Mouse (Mus musculus) embryonic facial prominence, embryonic 12.5 days (tissue): ENCODE data around the gene Uvrag. TPM values are rescaled to one million over a fixed set of nuclear protein-coding genes. Genes with fewer than 3 reads are reported as not detected.
"Not testable (repeated sequence)": the region's sequence is repeated elsewhere in the genome, so short reads cannot be mapped to it uniquely, and the experiment has no call there.

Source experiments
- ATAC-seq: fragments of 200-750 bp; cut with Nextera tagmentation; 2 replicates; pipeline ENCODE4 v1.8.0; 2017; ENCODE audit not compliant: insufficient number of reproducible peaks, insufficient read depth, low FRiP score, low TSS enrichment
- H3K27ac ChIP-seq: fragments of 300-500 bp; sonication (generic); 2 replicates; pipeline ENCODE4 v1.5.1; 2016; ENCODE audit warnings: mild to moderate bottlenecking
- H3K27me3 ChIP-seq: fragments of 300-500 bp; sonication (generic); 2 replicates; pipeline ENCODE4 v1.6.1; 2016; ENCODE audit warnings: mild to moderate bottlenecking, moderate library complexity
- H3K36me3 ChIP-seq: fragments of 300-500 bp; sonication (generic); 2 replicates; pipeline ENCODE4 v1.6.1; 2016; ENCODE audit warnings: mild to moderate bottlenecking
- H3K4me1 ChIP-seq: fragments of 300-500 bp; sonication (generic); 2 replicates; pipeline ENCODE4 v1.6.1; 2016
- H3K4me2 ChIP-seq: fragments of 300-500 bp; sonication (generic); replicated peaks from 2 replicates; pipeline ENCODE4 v1.6.1; 2016; ENCODE audit warnings: mild to moderate bottlenecking, moderate library complexity
- H3K4me3 ChIP-seq: fragments of 300-500 bp; sonication (generic); 2 replicates; pipeline ENCODE4 v1.5.1; 2016; ENCODE audit warnings: mild to moderate bottlenecking
- H3K9ac ChIP-seq: fragments of 300-500 bp; sonication (generic); 2 replicates; pipeline ENCODE4 v1.6.1; 2016; ENCODE audit warnings: mild to moderate bottlenecking, moderate library complexity
- H3K9me3 ChIP-seq: fragments of 300-500 bp; sonication (generic); 2 replicates; pipeline ENCODE4 v1.6.1; 2016; ENCODE audit warnings: mild to moderate bottlenecking, moderate library complexity
- WGBS: fragments of 180-500 bp; shearing (Covaris S2); methylation state at CpG from one replicate; pipeline ENCODE4 v1.1.7; 2016; 5-methylcytosine and 5-hydroxymethylcytosine counted together
- polyA plus RNA-seq: library from polyadenylated mRNA; unstranded; fragments of >200 nt; fragmentation: Nextera tagmentation; extraction: Ambion mirVana; gene quantifications from 2 replicates; pipeline ENCODE4 v1.2.1, GENCODE M21; 2016

Gene Uvrag
- polyA plus RNA-seq, 1 experiment from 2014 or later, result 20.2 TPM

DNA sequence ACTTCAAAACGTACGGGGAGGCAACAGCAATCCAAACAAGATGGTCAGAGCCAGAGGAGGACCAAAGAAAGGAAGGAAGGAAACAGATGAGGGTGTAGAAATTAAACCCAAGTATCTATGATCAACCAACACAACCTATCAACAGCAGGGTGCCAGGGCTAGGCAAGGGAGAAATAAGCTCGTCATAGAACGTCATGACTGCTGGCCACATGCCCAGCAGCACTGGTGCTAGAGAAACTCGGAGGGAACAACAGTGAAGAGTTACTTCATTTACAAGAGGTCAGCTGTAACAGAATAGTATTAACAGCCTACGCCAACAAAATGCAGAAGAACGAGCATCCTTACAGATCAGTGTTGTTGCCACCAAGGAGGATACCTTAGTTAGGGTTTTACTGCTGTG is 73.2 kb downstream of the Uvrag start:
- ATAC-seq, result no peak
- no peaks in the 10 kb centered on the region for H3K27me3 ChIP-seq
- H3K27ac ChIP-seq, result no peak overlapping the region
- no peak overlapping the region for H3K4me3 ChIP-seq
- no peaks in the 10 kb centered on the region for H3K9me3 ChIP-seq
- peaks cover 9% of the 10 kb centered on the region; the same call in 1 of the 2 replicates for H3K4me1 ChIP-seq
- H3K9ac ChIP-seq, result no peak overlapping the region
- H3K4me2 ChIP-seq, result no peak overlapping the region
- 86% methylated on average over 7 of the region's 7 CpGs for WGBS
- H3K36me3 ChIP-seq, result no peaks in the 10 kb centered on the region

DNA sequence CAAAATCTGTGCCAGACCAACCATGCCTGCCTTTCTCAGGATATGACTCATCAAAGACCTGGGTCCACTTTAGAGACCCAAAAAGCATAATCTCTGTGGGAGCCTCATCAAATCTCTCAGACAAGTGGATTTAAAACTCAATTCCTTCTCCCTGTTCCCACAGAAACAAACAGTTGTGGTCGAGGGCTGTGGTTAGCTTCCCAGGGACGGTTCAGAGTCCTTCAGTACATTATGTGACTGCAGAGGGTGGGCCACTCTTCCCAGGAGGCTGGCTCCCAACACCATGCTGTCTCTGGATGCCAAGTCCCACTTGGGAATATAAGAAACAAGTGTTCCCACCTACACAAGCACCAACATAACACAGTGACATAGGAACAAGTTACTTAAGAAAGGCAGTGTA is 75.0 kb downstream of the Uvrag start:
- WGBS, result 30% methylated on average over 2 of the region's 2 CpGs
- Histone ChIP-seq H3K36me3 (no peaks in the 10 kb centered on the region), H3K4me1 (peaks cover 9% of the 10 kb centered on the region; the same call in 1 of the 2 replicates), H3K27me3 (no peaks in the 10 kb centered on the region), H3K9ac (no peak overlapping the region), H3K4me3 (no peak overlapping the region), H3K4me2 (0 out of 2 replicates have a peak overlapping the region, but pooled peaks have one; percentile 5), H3K27ac (no peak overlapping the region), H3K9me3 (no peaks in the 10 kb centered on the region)
- no peak for ATAC-seq

- H3K36me3 ChIP-seq, result no peaks in the 10 kb centered on the region
- no peak overlapping the region for H3K27ac ChIP-seq
- no peaks in the 10 kb centered on the region for H3K27me3 ChIP-seq
- WGBS, result 17% methylated on average over 11 of the region's 11 CpGs
- ATAC-seq, result no peak
- 0 out of 2 replicates have a peak overlapping the region, but pooled peaks have one; percentile 5 for H3K4me2 ChIP-seq
- peaks cover 9% of the 10 kb centered on the region; the same call in 1 of the 2 replicates for H3K4me1 ChIP-seq
- H3K9me3 ChIP-seq, result no peaks in the 10 kb centered on the region
- no peak overlapping the region for H3K9ac ChIP-seq
- H3K4me3 ChIP-seq, result no peak overlapping the region
Observed at GRCm38 (mm10) chr7:99065391-99065831, 75.5 kb downstream of the Uvrag start.

DNA sequence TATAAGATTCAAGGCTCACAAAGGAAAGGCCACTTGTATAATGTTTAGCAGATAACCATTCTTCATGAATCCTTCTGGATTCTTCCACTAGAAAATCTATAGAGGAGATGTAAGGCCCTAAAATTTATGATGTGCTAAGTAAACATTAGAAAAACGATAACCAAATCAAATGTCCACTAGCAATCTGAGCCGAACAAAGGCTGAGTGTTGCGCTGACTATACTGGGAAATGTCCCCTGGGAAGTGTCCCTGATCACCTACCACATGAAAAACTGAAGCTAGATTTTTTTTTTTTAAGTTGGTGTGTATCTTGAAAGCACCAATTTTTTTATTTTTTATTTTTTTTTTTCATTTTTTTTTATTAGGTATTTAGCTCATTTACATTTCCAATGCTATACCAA is 76.1 kb downstream of the Uvrag start:
- no peak for ATAC-seq
- no peaks in the 10 kb centered on the region for H3K9me3 ChIP-seq
- no peak overlapping the region for H3K4me3 ChIP-seq
- peaks cover 12% of the 10 kb centered on the region; the same call in 1 of the 2 replicates for H3K4me1 ChIP-seq
- WGBS, result 68% methylated on average over 3 of the region's 3 CpGs
- H3K27ac ChIP-seq, result no peak overlapping the region
- H3K9ac ChIP-seq, result no peak overlapping the region
- no peak overlapping the region for H3K4me2 ChIP-seq
- no peaks in the 10 kb centered on the region for H3K36me3 ChIP-seq
- H3K27me3 ChIP-seq, result no peaks in the 10 kb centered on the region

DNA sequence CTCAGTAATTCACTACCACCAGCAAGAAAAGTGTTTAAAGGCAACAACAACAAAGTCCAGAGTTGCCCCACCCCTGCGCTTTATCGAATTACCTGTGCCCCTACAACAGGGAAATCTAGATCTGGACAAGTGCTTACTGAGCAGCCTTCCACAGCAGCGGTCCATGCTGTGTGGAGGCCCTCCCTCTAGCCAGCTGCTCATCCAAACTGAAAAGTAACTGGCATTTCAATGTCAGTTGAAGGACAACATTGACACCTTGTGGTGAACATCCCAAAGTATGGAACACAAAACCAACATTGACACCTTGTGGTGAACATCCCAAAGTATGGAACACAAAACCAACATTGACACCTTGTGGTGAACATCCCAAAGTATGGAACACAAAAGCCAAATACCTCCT is 78.7 kb downstream of the Uvrag start:
- not testable (repeated sequence) for ATAC-seq, H3K9ac ChIP-seq, H3K4me3 ChIP-seq, H3K27ac ChIP-seq, H3K27me3 ChIP-seq, H3K9me3 ChIP-seq, H3K36me3 ChIP-seq, H3K4me2 ChIP-seq
- WGBS, result 73% methylated on average over 3 of the region's 3 CpGs
- peaks cover 13% of the 10 kb centered on the region; the same call in 1 of the 2 replicates for H3K4me1 ChIP-seq

DNA sequence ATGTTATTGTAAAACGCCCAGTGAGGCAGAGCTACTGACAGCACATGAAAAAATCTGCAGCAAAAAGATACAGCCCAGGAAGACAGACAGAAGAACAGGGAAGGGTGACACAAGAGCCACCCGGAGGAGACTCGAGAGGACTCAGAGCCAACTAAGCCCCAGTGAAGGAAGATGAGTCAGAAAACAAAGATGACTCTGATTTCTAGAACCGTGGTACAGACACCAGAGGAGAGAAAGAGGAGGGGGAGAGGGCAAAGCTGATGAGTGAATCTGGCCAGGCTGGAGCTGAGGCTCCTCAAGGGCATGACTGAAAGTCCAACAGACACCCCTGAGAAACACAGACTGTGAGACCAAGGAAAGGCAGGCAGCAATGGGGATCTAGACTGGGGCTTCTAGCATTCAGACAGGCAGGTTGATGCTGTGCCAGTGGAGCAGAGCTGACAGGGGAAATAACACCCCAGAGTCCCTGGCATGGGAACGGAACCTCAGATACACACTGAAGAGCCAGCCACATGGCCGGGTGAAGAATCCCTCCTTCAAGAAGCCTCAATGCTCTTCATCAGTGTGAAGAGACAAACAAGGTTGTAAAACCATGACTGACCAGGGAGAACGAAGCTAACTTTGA is 79.8 kb downstream of the Uvrag start:
- no peaks in the 10 kb centered on the region for H3K9me3 ChIP-seq
- H3K27ac ChIP-seq, result no peak overlapping the region
- H3K36me3 ChIP-seq, result no peaks in the 10 kb centered on the region
- ATAC-seq, result no peak
- H3K9ac ChIP-seq, result no peak overlapping the region
- peaks cover 13% of the 10 kb centered on the region; the same call in 1 of the 2 replicates for H3K4me1 ChIP-seq
- WGBS, result 80% methylated on average over 7 of the region's 7 CpGs
- H3K27me3 ChIP-seq, result no peaks in the 10 kb centered on the region
- no peak overlapping the region for H3K4me2 ChIP-seq
- no peak overlapping the region for H3K4me3 ChIP-seq

- H3K4me1 ChIP-seq, result peaks cover 8% of the 10 kb centered on the region; the same call in 1 of the 2 replicates
- H3K4me2 ChIP-seq, result no peak overlapping the region
- H3K4me3 ChIP-seq, result no peak overlapping the region
- H3K9ac ChIP-seq, result no peak overlapping the region
- no peak for ATAC-seq
- H3K27ac ChIP-seq, result no peak overlapping the region
- no peaks in the 10 kb centered on the region for H3K9me3 ChIP-seq
- WGBS, result 83% methylated on average over 5 of the region's 5 CpGs
- no peaks in the 10 kb centered on the region for H3K27me3 ChIP-seq
- no peaks in the 10 kb centered on the region for H3K36me3 ChIP-seq
Observed at GRCm38 (mm10) chr7:99060476-99060875, 80.5 kb downstream of the Uvrag start.

- ATAC-seq, result peak; percentile 41; the same call in 1 of the 2 replicates
- no peaks in the 10 kb centered on the region for H3K27me3 ChIP-seq
- H3K4me1 ChIP-seq, result peaks cover 5% of the 10 kb centered on the region; the same call in 1 of the 2 replicates
- no peaks in the 10 kb centered on the region for H3K9me3 ChIP-seq
- H3K4me3 ChIP-seq, result no peak overlapping the region
- H3K36me3 ChIP-seq, result no peaks in the 10 kb centered on the region
- 55% methylated on average over 8 of the region's 8 CpGs for WGBS
- H3K27ac ChIP-seq, result no peak overlapping the region
- H3K4me2 ChIP-seq, result no peak overlapping the region
- no peak overlapping the region for H3K9ac ChIP-seq
Observed at GRCm38 (mm10) chr7:99059934-99060333, 81.0 kb downstream of the Uvrag start.

GRCm38 (mm10) chr7:99057053-99057630 is 83.8 kb downstream of the Uvrag start:
- Histone ChIP-seq H3K27ac (no peak overlapping the region), H3K4me2 (no peak overlapping the region), H3K27me3 (no peaks in the 10 kb centered on the region), H3K9me3 (no peaks in the 10 kb centered on the region), H3K36me3 (no peaks in the 10 kb centered on the region), H3K4me3 (no peak overlapping the region), H3K4me1 (peaks cover 5% of the 10 kb centered on the region; the same call in 1 of the 2 replicates), H3K9ac (no peak overlapping the region)
- WGBS, result 78% methylated on average over 17 of the region's 17 CpGs
- ATAC-seq, result no peak

GRCm38 (mm10) chr7:99053626-99054025 is 87.3 kb downstream of the Uvrag start:
- no peak for ATAC-seq
- Histone ChIP-seq H3K9ac (no peak overlapping the region), H3K27me3 (no peaks in the 10 kb centered on the region), H3K4me2 (no peak overlapping the region), H3K4me3 (no peak overlapping the region), H3K9me3 (no peaks in the 10 kb centered on the region), H3K36me3 (peaks cover 4% of the 10 kb centered on the region; the same call in 1 of the 2 replicates), H3K27ac (no peak overlapping the region), H3K4me1 (peaks cover 6% of the 10 kb centered on the region; the same call in 1 of the 2 replicates)
- 78% methylated on average over 4 of the region's 4 CpGs for WGBS

GRCm38 (mm10) chr7:99052471-99053241 is 88.3 kb downstream of the Uvrag start:
- WGBS, result 86% methylated on average over 6 of the region's 6 CpGs
- H3K36me3 ChIP-seq, result peaks cover 4% of the 10 kb centered on the region; the same call in 1 of the 2 replicates
- peaks cover 6% of the 10 kb centered on the region; the same call in 1 of the 2 replicates for H3K4me1 ChIP-seq
- no peak overlapping the region for H3K9ac ChIP-seq
- no peaks in the 10 kb centered on the region for H3K27me3 ChIP-seq
- no peak overlapping the region for H3K4me3 ChIP-seq
- no peak for ATAC-seq
- H3K27ac ChIP-seq, result no peak overlapping the region
- no peaks in the 10 kb centered on the region for H3K9me3 ChIP-seq
- H3K4me2 ChIP-seq, result no peak overlapping the region
